Mouse (Mus musculus) midbrain, embryonic 13.5 days (tissue): ENCODE results near the gene Slc25a19. TPM values are rescaled to one million over a fixed set of nuclear protein-coding genes. Genes with fewer than 3 reads are reported as not detected.

Experiments used
- ATAC-seq: fragments of 200-750 bp; cut with Nextera tagmentation; 2 replicates; pipeline ENCODE4 v1.8.0; 2017; ENCODE audit warnings: mild to moderate bottlenecking, moderate TSS enrichment, moderate library complexity
- H3K27ac ChIP-seq: fragments of 300-500 bp; sonication (generic); 2 replicates; pipeline ENCODE4 v1.5.1; 2015; ENCODE audit warnings: inconsistent platforms, mild to moderate bottlenecking, moderate library complexity
- H3K27me3 ChIP-seq: fragments of 300-500 bp; sonication (generic); 2 replicates; pipeline ENCODE4 v1.6.1; 2015; ENCODE audit warnings: mild to moderate bottlenecking, inconsistent platforms
- H3K36me3 ChIP-seq: fragments of 300-500 bp; sonication (generic); 2 replicates; pipeline ENCODE4 v1.6.1; 2015; ENCODE audit warnings: mild to moderate bottlenecking, inconsistent platforms
- H3K4me1 ChIP-seq: fragments of 300-500 bp; sonication (generic); replicated peaks from 2 replicates; pipeline ENCODE4 v1.6.1; 2015; ENCODE audit warnings: inconsistent platforms
- H3K4me2 ChIP-seq: fragments of 300-500 bp; sonication (generic); replicated peaks from 2 replicates; pipeline ENCODE4 v1.6.1; 2015; ENCODE audit warnings: moderate library complexity, mild to moderate bottlenecking, inconsistent platforms
- H3K4me3 ChIP-seq: fragments of 300-500 bp; sonication (generic); replicated peaks from 2 replicates; pipeline ENCODE4 v1.5.1; 2015; ENCODE audit warnings: mild to moderate bottlenecking, inconsistent platforms
- H3K9ac ChIP-seq: fragments of 300-500 bp; sonication (generic); replicated peaks from 2 replicates; pipeline ENCODE4 v1.6.1; 2015; ENCODE audit warnings: mild to moderate bottlenecking, inconsistent platforms
- H3K9me3 ChIP-seq: fragments of 300-500 bp; sonication (generic); 2 replicates; pipeline ENCODE4 v1.6.1; 2016; ENCODE audit warnings: mild to moderate bottlenecking, inconsistent platforms
- WGBS: fragments of 180-500 bp; shearing (Covaris S2); methylation state at CpG from one replicate; pipeline ENCODE4 v1.1.7; 2015; 5-methylcytosine and 5-hydroxymethylcytosine counted together
- polyA plus RNA-seq: library from polyadenylated mRNA; unstranded; fragments of >200 nt; fragmentation: Nextera tagmentation; extraction: Ambion mirVana; gene quantifications from 2 replicates; pipeline ENCODE4 v1.2.1, GENCODE M21; 2015

The Slc25a19 gene
- polyA plus RNA-seq, 1 experiment from 2014 or later, result 35.4 TPM

- Histone ChIP-seq H3K9ac (no peak overlapping the region), H3K4me1 (peaks cover 31% of the 10 kb centered on the region), H3K27me3 (no peaks in the 10 kb centered on the region), H3K4me3 (no peak overlapping the region), H3K27ac (no peak overlapping the region), H3K9me3 (no peaks in the 10 kb centered on the region), H3K4me2 (no peak overlapping the region), H3K36me3 (peaks cover 30% of the 10 kb centered on the region)
- ATAC-seq, result no peak
- 96% methylated on average over 4 of the region's 4 CpGs for WGBS
These were observed 26.9 kb downstream of the Slc25a19 start for GRCm38 (mm10) chr11:115601174-115601573.

- ATAC-seq, result no peak
- WGBS, result 98% methylated on average over 15 of the region's 15 CpGs
- H3K4me1 ChIP-seq, result peaks cover 31% of the 10 kb centered on the region
- no peaks in the 10 kb centered on the region for H3K27me3 ChIP-seq
- peaks cover 30% of the 10 kb centered on the region for H3K36me3 ChIP-seq
- no peak overlapping the region for H3K27ac ChIP-seq
- H3K9me3 ChIP-seq, result no peaks in the 10 kb centered on the region
- H3K4me3 ChIP-seq, result no peak overlapping the region
- H3K9ac ChIP-seq, result no peak overlapping the region
- no peak overlapping the region for H3K4me2 ChIP-seq
These were observed 27.4 kb downstream of the Slc25a19 start for GRCm38 (mm10) chr11:115600743-115601142.

GRCm38 (mm10) chr11:115599722-115600121, 28.4 kb downstream of the Slc25a19 start:
- Histone ChIP-seq H3K4me2 (no peak overlapping the region), H3K27ac (no peak overlapping the region), H3K4me1 (peaks cover 21% of the 10 kb centered on the region), H3K27me3 (no peaks in the 10 kb centered on the region), H3K9me3 (no peaks in the 10 kb centered on the region), H3K9ac (no peak overlapping the region), H3K36me3 (peaks cover 35% of the 10 kb centered on the region), H3K4me3 (no peak overlapping the region)
- ATAC-seq, result no peak
- WGBS, result 94% methylated on average over 7 of the region's 7 CpGs

GRCm38 (mm10) chr11:115598309-115598708, 29.8 kb downstream of the Slc25a19 start:
- H3K9me3 ChIP-seq, result no peaks in the 10 kb centered on the region
- H3K4me1 ChIP-seq, result peaks cover 18% of the 10 kb centered on the region
- peaks cover 49% of the 10 kb centered on the region for H3K36me3 ChIP-seq
- H3K27me3 ChIP-seq, result no peaks in the 10 kb centered on the region
- no peak overlapping the region for H3K4me3 ChIP-seq
- no peak overlapping the region for H3K9ac ChIP-seq
- WGBS, result 94% methylated on average over 4 of the region's 4 CpGs
- ATAC-seq, result no peak
- H3K27ac ChIP-seq, result no peak overlapping the region
- H3K4me2 ChIP-seq, result no peak overlapping the region

GRCm38 (mm10) chr11:115595209-115595608, 32.9 kb downstream of the Slc25a19 start:
- Histone ChIP-seq H3K9ac (no peak overlapping the region), H3K27ac (no peak overlapping the region), H3K4me2 (no peak overlapping the region), H3K4me3 (no peak overlapping the region), H3K27me3 (no peaks in the 10 kb centered on the region), H3K36me3 (peaks cover 74% of the 10 kb centered on the region), H3K9me3 (no peaks in the 10 kb centered on the region), H3K4me1 (no peaks in the 10 kb centered on the region)
- no peak for ATAC-seq
- 98% methylated on average over 3 of the region's 3 CpGs for WGBS

- ATAC-seq, result no peak
- Histone ChIP-seq H3K36me3 (peaks cover 94% of the 10 kb centered on the region), H3K27me3 (no peaks in the 10 kb centered on the region), H3K9ac (no peak overlapping the region), H3K4me3 (no peak overlapping the region), H3K27ac (no peak overlapping the region), H3K4me2 (no peak overlapping the region), H3K9me3 (no peaks in the 10 kb centered on the region), H3K4me1 (no peaks in the 10 kb centered on the region)
- 95% methylated on average over 2 of the region's 2 CpGs for WGBS
These were observed 37.5 kb downstream of the Slc25a19 start for GRCm38 (mm10) chr11:115590526-115591075.

GRCm38 (mm10) chr11:115587984-115588383, 40.1 kb downstream of the Slc25a19 start:
- Histone ChIP-seq H3K9ac (no peak overlapping the region), H3K36me3 (peaks cover 96% of the 10 kb centered on the region), H3K4me2 (no peak overlapping the region), H3K27me3 (no peaks in the 10 kb centered on the region), H3K4me1 (no peaks in the 10 kb centered on the region), H3K4me3 (no peak overlapping the region), H3K9me3 (no peaks in the 10 kb centered on the region), H3K27ac (no peak overlapping the region)
- 86% methylated on average over 9 of the region's 9 CpGs for WGBS
- ATAC-seq, result no peak

GRCm38 (mm10) chr11:115586403-115586802, 41.7 kb downstream of the Slc25a19 start:
- Histone ChIP-seq H3K9me3 (no peaks in the 10 kb centered on the region), H3K27ac (no peak overlapping the region), H3K36me3 (peaks cover 95% of the 10 kb centered on the region), H3K4me3 (no peak overlapping the region), H3K27me3 (no peaks in the 10 kb centered on the region), H3K4me2 (no peak overlapping the region), H3K4me1 (no peaks in the 10 kb centered on the region), H3K9ac (no peak overlapping the region)
- WGBS, result 92% methylated on average over 9 of the region's 9 CpGs
- ATAC-seq, result no peak

GRCm38 (mm10) chr11:115585573-115586100, 42.5 kb downstream of the Slc25a19 start:
- Histone ChIP-seq H3K4me3 (no peak overlapping the region), H3K4me2 (no peak overlapping the region), H3K36me3 (peaks cover 95% of the 10 kb centered on the region), H3K9ac (no peak overlapping the region), H3K27me3 (no peaks in the 10 kb centered on the region), H3K27ac (no peak overlapping the region), H3K9me3 (no peaks in the 10 kb centered on the region), H3K4me1 (no peaks in the 10 kb centered on the region)
- WGBS, result 91% methylated on average over 7 of the region's 7 CpGs
- ATAC-seq, result no peak

- H3K4me2 ChIP-seq, result no peak overlapping the region
- no peaks in the 10 kb centered on the region for H3K4me1 ChIP-seq
- WGBS, result 90% methylated on average over 10 of the region's 10 CpGs
- ATAC-seq, result no peak
- no peak overlapping the region for H3K27ac ChIP-seq
- no peak overlapping the region for H3K4me3 ChIP-seq
- no peaks in the 10 kb centered on the region for H3K27me3 ChIP-seq
- H3K9me3 ChIP-seq, result no peaks in the 10 kb centered on the region
- H3K36me3 ChIP-seq, result peaks cover 93% of the 10 kb centered on the region
- no peak overlapping the region for H3K9ac ChIP-seq
These were observed 43.6 kb downstream of the Slc25a19 start for GRCm38 (mm10) chr11:115584376-115585073.

GRCm38 (mm10) chr11:115582913-115583606, 45.0 kb downstream of the Slc25a19 start:
- no peak overlapping the region for H3K9ac ChIP-seq
- no peak overlapping the region for H3K27ac ChIP-seq
- no peak for ATAC-seq
- no peaks in the 10 kb centered on the region for H3K9me3 ChIP-seq
- H3K4me3 ChIP-seq, result no peak overlapping the region
- H3K27me3 ChIP-seq, result no peaks in the 10 kb centered on the region
- peaks cover 96% of the 10 kb centered on the region for H3K36me3 ChIP-seq
- H3K4me2 ChIP-seq, result no peak overlapping the region
- 85% methylated on average over 10 of the region's 10 CpGs for WGBS
- H3K4me1 ChIP-seq, result no peaks in the 10 kb centered on the region

- no peaks in the 10 kb centered on the region for H3K9me3 ChIP-seq
- H3K4me1 ChIP-seq, result no peaks in the 10 kb centered on the region
- no peak overlapping the region for H3K27ac ChIP-seq
- H3K27me3 ChIP-seq, result no peaks in the 10 kb centered on the region
- H3K4me2 ChIP-seq, result no peak overlapping the region
- no peak overlapping the region for H3K4me3 ChIP-seq
- H3K9ac ChIP-seq, result no peak overlapping the region
- no peak for ATAC-seq
- peaks cover 67% of the 10 kb centered on the region for H3K36me3 ChIP-seq
These were observed 49.0 kb downstream of the Slc25a19 start for GRCm38 (mm10) chr11:115579080-115579479.
